ENCODE assay signal across 22 mouse cellular contexts in genomic region chr16:18228856-18229255, GRCm38 (mm10). TPM values are rescaled to one million over a fixed set of nuclear protein-coding genes. Genes with fewer than 3 reads are reported as not detected.
A peak's percentile ranks its signal among the peaks of the same experiment; 100 is the strongest.
DNase-seq lines count a peak whose midpoint lies in the region; ATAC-seq and TF ChIP-seq lines count a peak whose summit lies in the region.
"Had no signal": no experiment of that assay in that cellular context is flagged by ENCODE, and none has a peak within 500 bp of the region (broad histone marks: within the 10 kb centered on the region; RNA-seq: fewer than 3 reads in every experiment).

No protein-coding gene starts in this region.

- no peak for TF ChIP-seq EP300 in heart, postnatal 0 days (IDR thresholded peaks at IDR 0.05; ENCODE audit: low read depth)

- peak overlapping the region; percentile 88 for H3K27ac ChIP-seq in heart, embryonic 10.5 days
- peak overlapping the region; percentile 93 for H3K27ac ChIP-seq in heart, postnatal 0 days (ENCODE audit: low read depth)
- H3K27ac ChIP-seq: forebrain, embryonic 12.5 days; midbrain, embryonic 12.5 days; neural tube, embryonic 13.5 days; stomach, embryonic 15.5 days had no signal

- intact Hi-C loops in left cerebral cortex, postnatal 4 days (cut with DNase I) = no loop called here

- H3K4me1 ChIP-seq in heart, embryonic 10.5 days = peaks cover 70% of the 10 kb centered on the region
- H3K4me1 ChIP-seq in heart, postnatal 0 days (ENCODE audit: control insufficient read depth, insufficient read depth) = peaks cover 44% of the 10 kb centered on the region

- peak overlapping the region; percentile 55; the same call in 1 of the 2 replicates for H3K4me2 ChIP-seq in heart, postnatal 0 days (ENCODE audit: low read depth, low read length)
- H3K4me2 ChIP-seq: forebrain, embryonic 12.5 days; midbrain, embryonic 12.5 days; neural tube, embryonic 13.5 days; stomach, embryonic 15.5 days had no signal

- DNase-seq in heart, embryonic 10.5 days (ENCODE audit: low spot score) = no peak
- DNase-seq in heart, adult 8-10 months (ENCODE audit: low spot score) = no peak
- peak; percentile 66 for DNase-seq in left cerebral cortex, postnatal 4 days
- no peak for DNase-seq in left cerebral cortex, adult 18-20 months (ENCODE audit: low spot score in 2 of 2)
- DNase-seq in cerebellum, adult 9-10 months = peak; percentile 84
- no peak for DNase-seq in heart, postnatal 0 days (ENCODE audit: low spot score)
- no peak for DNase-seq in retina, embryonic 14.5 days (ENCODE audit: low spot score)
- DNase-seq in adrenal gland, postnatal 25 days = no peak
- DNase-seq: embryo, embryonic 11 days; lung, adult 2 months; retina, postnatal 1 day had no signal

- no peaks in the 10 kb centered on the region for H3K27me3 ChIP-seq in heart, embryonic 10.5 days (ENCODE audit: insufficient read depth, poor library complexity, severe bottlenecking)
- H3K27me3 ChIP-seq in heart, postnatal 0 days (ENCODE audit: control insufficient read depth, insufficient read depth, low read length) = no peaks in the 10 kb centered on the region
- H3K27me3 ChIP-seq: forebrain, embryonic 12.5 days; midbrain, embryonic 12.5 days; neural tube, embryonic 13.5 days; stomach, embryonic 15.5 days had no signal

- no peaks in the 10 kb centered on the region for H3K9me3 ChIP-seq in heart, embryonic 10.5 days
- no peaks in the 10 kb centered on the region for H3K9me3 ChIP-seq in heart, postnatal 0 days (replicated peaks; ENCODE audit: control insufficient read depth, low read length)
- H3K9me3 ChIP-seq: forebrain, embryonic 12.5 days; midbrain, embryonic 12.5 days; neural tube, embryonic 13.5 days; stomach, embryonic 15.5 days had no signal

- H3K9ac ChIP-seq in heart, postnatal 0 days (replicated peaks; ENCODE audit: low read depth, low read length) = no peak overlapping the region
- H3K9ac ChIP-seq: forebrain, embryonic 12.5 days; midbrain, embryonic 12.5 days; neural tube, embryonic 13.5 days; stomach, embryonic 15.5 days had no signal

- peak overlapping the region; percentile 38; the same call in 1 of the 2 replicates for H3K4me3 ChIP-seq in heart, embryonic 10.5 days
- no peak overlapping the region for H3K4me3 ChIP-seq in heart, postnatal 0 days (ENCODE audit: low read depth, low read length)
- H3K4me3 ChIP-seq: forebrain, embryonic 12.5 days; midbrain, embryonic 12.5 days; neural tube, embryonic 13.5 days; stomach, embryonic 15.5 days had no signal

- TF ChIP-seq CTCF in heart, postnatal 0 days (IDR thresholded peaks at IDR 0.05; ENCODE audit: low read depth) = no peak

- ATAC-seq in heart, postnatal 0 days (ENCODE audit: insufficient read depth, low read depth) = no peak
- ATAC-seq: inflammation-experienced regulatory T-cells, adult 6 months had no signal

- H3K36me3 ChIP-seq in heart, embryonic 10.5 days = peaks cover 54% of the 10 kb centered on the region
- peaks cover 42% of the 10 kb centered on the region for H3K36me3 ChIP-seq in heart, postnatal 0 days (replicated peaks; ENCODE audit: control insufficient read depth, insufficient read depth, low read length)

- WGBS in heart, embryonic 10.5 days = 87% methylated on average over 4 of the region's 4 CpGs
- WGBS in heart, postnatal 0 days = 72% methylated on average over 4 of the region's 4 CpGs

RNA-seq across cellular contexts. Expression of gene Zdhhc8, which starts 6.1 kb away (rescaled TPM):
- 21.2 and 27.5 TPM in 2 replicates for polyA plus RNA-seq in heart, embryonic 10.5 days (2016; fragmentation: Nextera tagmentation; extraction: Ambion mirVana)
- total RNA-seq in heart, adult 8-10 months (2022) = 10 to 100 TPM; 19.5 to 24.0 (median 20.8) TPM
- total RNA-seq in left cerebral cortex, postnatal 4 days (2021) = 10 to 100 TPM; 53.8 to 54.4 TPM
- total RNA-seq in left cerebral cortex, adult 18-20 months (2021) = 100 to 1,000 TPM; 106 to 124 TPM
- 27.7 and 47.0 TPM in 2 replicates for total RNA-seq in heart, postnatal 0 days (2014; rRNA removed; ENCODE audit: low replicate concordance)
- polyA plus RNA-seq in heart, postnatal 0 days (2015; fragmentation: Nextera tagmentation; extraction: Ambion mirVana) = 15.4 and 16.4 TPM in 2 replicates
- 21.5 and 26.8 TPM in 2 replicates for total RNA-seq in adrenal gland, postnatal 25 days (2021)

RNA-seq across cellular contexts. Expression of gene Ccdc188, which starts 11.2 kb away (rescaled TPM):
- polyA plus RNA-seq in heart, embryonic 10.5 days (2016; fragmentation: Nextera tagmentation; extraction: Ambion mirVana) = not detected in 2 replicates
- not detected for total RNA-seq in heart, adult 8-10 months (2022)
- not detected for total RNA-seq in left cerebral cortex, postnatal 4 days (2021)
- not detected for total RNA-seq in left cerebral cortex, adult 18-20 months (2021)
- not detected in 2 replicates for total RNA-seq in heart, postnatal 0 days (2014; rRNA removed; ENCODE audit: low replicate concordance)
- polyA plus RNA-seq in heart, postnatal 0 days (2015; fragmentation: Nextera tagmentation; extraction: Ambion mirVana) = not detected in 2 replicates
- not detected in 2 replicates for total RNA-seq in adrenal gland, postnatal 25 days (2021)
- total RNA-seq: granulocyte monocyte progenitor cell, adult 5-6 weeks; layer of hippocampus, adult 18-20 months; left cerebral cortex, postnatal 25 days; liver, adult 2 months had no signal
- polyA plus RNA-seq: brain, embryonic 14.5 days; forebrain, embryonic 12.5 days; inflammation-experienced regulatory T-cells, adult 6 months; kidney, embryonic 16.5 days; liver, adult 2 months; lung, adult 2 months; midbrain, embryonic 12.5 days; neural tube, embryonic 13.5 days; stomach, embryonic 15.5 days had no signal

RNA-seq across cellular contexts. Expression of gene Trmt2a, which starts 19.6 kb away (rescaled TPM):
- 83.3 and 111 TPM in 2 replicates for polyA plus RNA-seq in heart, embryonic 10.5 days (2016; fragmentation: Nextera tagmentation; extraction: Ambion mirVana)
- total RNA-seq in heart, adult 8-10 months (2022) = 10 to 100 TPM; 15.8 to 19.5 (median 17.7) TPM
- total RNA-seq in left cerebral cortex, postnatal 4 days (2021) = 10 to 100 TPM; 59.3 to 62.3 TPM
- 10 to 100 TPM; 41.8 to 48.5 TPM for total RNA-seq in left cerebral cortex, adult 18-20 months (2021)
- 27.2 and 30.6 TPM in 2 replicates for total RNA-seq in heart, postnatal 0 days (2014; rRNA removed; ENCODE audit: low replicate concordance)
- 31.6 and 33.9 TPM in 2 replicates for polyA plus RNA-seq in heart, postnatal 0 days (2015; fragmentation: Nextera tagmentation; extraction: Ambion mirVana)
- total RNA-seq in adrenal gland, postnatal 25 days (2021) = 60.1 and 63.9 TPM in 2 replicates

RNA-seq across cellular contexts. Expression of gene Ranbp1, which starts 19.7 kb away (rescaled TPM):
- polyA plus RNA-seq in heart, embryonic 10.5 days (2016; fragmentation: Nextera tagmentation; extraction: Ambion mirVana) = 601 and 873 TPM in 2 replicates
- 10 to 100 TPM; 30.5 to 40.3 (median 34.7) TPM for total RNA-seq in heart, adult 8-10 months (2022)
- 100 to 1,000 TPM; 158 to 160 TPM for total RNA-seq in left cerebral cortex, postnatal 4 days (2021)
- 10 to 100 TPM; 85.5 to 91.0 TPM for total RNA-seq in left cerebral cortex, adult 18-20 months (2021)
- 51.3 and 65.1 TPM in 2 replicates for total RNA-seq in heart, postnatal 0 days (2014; rRNA removed; ENCODE audit: low replicate concordance)
- polyA plus RNA-seq in heart, postnatal 0 days (2015; fragmentation: Nextera tagmentation; extraction: Ambion mirVana) = 210 and 213 TPM in 2 replicates
- 139 and 168 TPM in 2 replicates for total RNA-seq in adrenal gland, postnatal 25 days (2021)

RNA-seq across cellular contexts. Expression of gene Gm49776, which starts 29.3 kb away (rescaled TPM):
- 1.4 and 4.0 TPM in 2 replicates for polyA plus RNA-seq in heart, embryonic 10.5 days (2016; fragmentation: Nextera tagmentation; extraction: Ambion mirVana)
- total RNA-seq in heart, adult 8-10 months (2022) = not detected
- total RNA-seq in left cerebral cortex, postnatal 4 days (2021) = not detected
- not detected for total RNA-seq in left cerebral cortex, adult 18-20 months (2021)
- not detected in 2 replicates for total RNA-seq in heart, postnatal 0 days (2014; rRNA removed; ENCODE audit: low replicate concordance)
- polyA plus RNA-seq in heart, postnatal 0 days (2015; fragmentation: Nextera tagmentation; extraction: Ambion mirVana) = 0.82 TPM in 1 of 2 replicates, not detected in the other
- total RNA-seq in adrenal gland, postnatal 25 days (2021) = not detected in 2 replicates
- total RNA-seq: granulocyte monocyte progenitor cell, adult 5-6 weeks; layer of hippocampus, adult 18-20 months; liver, adult 2 months had no signal
- polyA plus RNA-seq: brain, embryonic 14.5 days; forebrain, embryonic 12.5 days; inflammation-experienced regulatory T-cells, adult 6 months; kidney, embryonic 16.5 days; liver, adult 2 months had no signal

Comparison
In these comparisons a context has a peak if more than half of its experiments do, and no peak if none do; other contexts are left out.
1. DNase-seq: peak in left cerebral cortex, postnatal 4 days (single experiment) and cerebellum, adult 9-10 months (single experiment); none in heart, embryonic 10.5 days (single experiment), heart, adult 8-10 months (single experiment), left cerebral cortex, adult 18-20 months (0 of 2), heart, postnatal 0 days (single experiment), retina, embryonic 14.5 days (single experiment) and adrenal gland, postnatal 25 days (single experiment).